Mouse (Mus musculus): ENCODE measurements around the gene Ppbp.

DNA sequence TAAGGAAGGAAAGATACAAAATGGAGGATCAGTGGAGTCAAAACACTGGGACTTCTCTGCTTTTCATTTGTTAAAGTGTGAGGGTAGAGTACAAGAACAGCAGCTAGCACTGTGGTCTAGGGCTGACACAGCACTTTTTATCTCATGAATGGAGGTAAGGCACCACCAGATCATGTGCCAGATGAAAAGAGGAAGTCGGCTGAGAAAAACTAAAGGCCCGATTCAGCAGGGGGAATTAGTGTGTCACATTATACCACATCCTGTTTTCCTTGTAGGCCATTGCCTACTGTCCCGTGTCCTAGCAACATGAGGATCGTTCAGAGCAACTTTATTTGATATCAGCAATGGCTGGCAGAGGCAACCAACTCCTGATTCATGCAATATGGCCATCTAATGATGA, 26.3 kb upstream of the Ppbp start:
- TF ChIP-seq CTCF (IDR thresholded peaks at IDR 0.05; ENCODE audit: control insufficient read depth, insufficient read depth, low read length) (no peak), POLR2A (IDR thresholded peaks at IDR 0.05; ENCODE audit: borderline replicate concordance, control insufficient read depth, low read depth, low read length) (no peak)

Data from bone marrow, adult 2 months (tissue).